Mouse (Mus musculus): ENCODE data around the gene Gnl1. TPM values are rescaled to one million over a fixed set of nuclear protein-coding genes. Genes with fewer than 3 reads are reported as not detected.
"Not testable (repeated sequence)": the region's sequence is repeated elsewhere in the genome, so short reads cannot be mapped to it uniquely, and the experiment has no call there.

Gene Gnl1
- total RNA-seq, 2 experiments from 2014 or later: 146 to 148 TPM

DNA sequence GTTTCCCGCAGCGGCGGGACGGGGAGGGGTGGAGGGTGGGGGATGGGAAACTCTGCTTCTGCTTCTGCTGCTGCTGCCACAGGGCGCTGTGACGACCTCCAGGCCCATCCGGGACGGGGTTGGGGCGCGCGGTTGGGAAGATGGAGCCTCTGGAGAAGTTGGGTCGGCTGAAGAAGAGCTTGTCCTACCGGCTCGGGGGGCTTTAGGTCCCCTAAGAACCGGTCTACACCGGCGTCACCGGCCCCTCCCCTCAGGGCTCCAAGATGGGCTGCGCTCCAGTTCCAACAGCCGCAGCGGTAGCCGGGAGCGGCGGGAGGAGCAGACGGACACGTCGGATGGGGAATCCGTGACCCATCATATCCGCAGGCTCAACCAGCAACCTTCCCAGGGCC lies 708 bp downstream of the Gnl1 start:
- DNase-seq (ENCODE audit: low spot score in 2 of 2): peak; percentile 41 to 52
- intact Hi-C loops (cut with DNase I): no loop called here

DNA sequence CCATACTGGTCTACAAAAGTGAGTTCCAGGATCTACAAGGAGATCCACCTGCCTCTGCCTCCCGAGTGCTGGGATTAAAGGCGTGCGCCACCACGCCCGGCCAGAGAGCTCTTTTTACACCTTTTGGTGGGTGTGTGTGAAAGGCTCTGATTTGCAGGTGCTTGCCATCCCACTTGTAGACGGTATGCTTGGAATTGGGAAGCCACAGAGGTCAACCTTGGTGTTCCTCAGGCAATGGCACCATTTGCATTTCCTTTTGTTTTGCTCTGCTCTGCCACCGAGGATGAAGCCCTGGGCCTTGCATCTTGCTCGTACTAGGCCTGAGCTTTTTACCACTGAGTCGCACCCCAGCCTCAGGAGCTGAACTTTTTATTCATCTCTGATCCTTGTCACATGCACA lies 2.1 kb downstream of the Gnl1 start:
- intact Hi-C loops (cut with DNase I): no loop called here

DNA sequence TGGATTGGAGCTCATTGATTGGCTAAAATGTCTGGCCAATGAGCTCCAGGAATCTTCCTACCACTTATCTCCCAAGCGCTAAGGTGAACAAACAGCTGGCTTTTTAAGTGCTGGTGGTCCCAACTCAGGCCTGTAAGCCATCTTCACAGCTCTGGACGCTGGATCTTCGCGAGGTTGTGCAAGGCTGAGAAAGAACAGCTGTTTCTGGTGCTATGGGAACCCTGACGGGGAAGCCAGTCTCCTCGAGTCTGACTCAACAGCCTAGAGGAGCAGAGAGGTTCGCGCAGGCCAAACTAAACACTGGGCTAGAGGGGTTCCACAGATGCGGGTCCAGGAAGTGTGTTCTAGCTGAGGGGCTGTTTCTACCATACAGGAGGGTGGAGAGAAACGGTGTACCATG lies 12.1 kb downstream of the Gnl1 start:
- intact Hi-C loops (cut with DNase I): loop anchor here (2.0 kb wide), 1 partner anchor 55 kb away; no protein-coding TSS in a partner anchor
- no peak for DNase-seq (ENCODE audit: low spot score in 2 of 2)

More for the DNA sequence above, 2.1 kb downstream of the Gnl1 start:
- no peak for DNase-seq (ENCODE audit: low spot score in 2 of 2)

DNA sequence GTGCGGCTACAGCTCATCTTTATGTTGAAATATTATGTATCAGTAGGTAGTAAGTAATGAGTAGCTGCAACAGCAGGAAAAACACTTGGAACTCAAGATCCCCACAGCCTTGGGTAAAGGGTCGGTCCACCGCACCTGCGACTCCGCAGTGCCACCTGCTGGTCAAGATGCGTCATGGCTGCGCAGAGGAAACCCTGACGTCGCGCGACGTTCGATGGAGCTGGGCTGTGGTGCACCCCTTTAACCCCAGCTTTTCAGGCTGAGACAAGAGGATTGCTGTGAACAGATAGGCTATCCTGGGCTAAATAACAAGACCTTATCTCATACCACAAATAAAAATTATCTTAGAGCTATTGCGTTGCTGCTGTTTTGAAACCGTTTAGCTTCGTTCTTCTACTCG lies 14.0 kb downstream of the Gnl1 start:
- intact Hi-C loops (cut with DNase I): loop anchor here (2.0 kb wide), 1 partner anchor 57 kb away; no protein-coding TSS in a partner anchor
- peak; percentile 83 to 84 for DNase-seq (ENCODE audit: low spot score in 2 of 2)

DNA sequence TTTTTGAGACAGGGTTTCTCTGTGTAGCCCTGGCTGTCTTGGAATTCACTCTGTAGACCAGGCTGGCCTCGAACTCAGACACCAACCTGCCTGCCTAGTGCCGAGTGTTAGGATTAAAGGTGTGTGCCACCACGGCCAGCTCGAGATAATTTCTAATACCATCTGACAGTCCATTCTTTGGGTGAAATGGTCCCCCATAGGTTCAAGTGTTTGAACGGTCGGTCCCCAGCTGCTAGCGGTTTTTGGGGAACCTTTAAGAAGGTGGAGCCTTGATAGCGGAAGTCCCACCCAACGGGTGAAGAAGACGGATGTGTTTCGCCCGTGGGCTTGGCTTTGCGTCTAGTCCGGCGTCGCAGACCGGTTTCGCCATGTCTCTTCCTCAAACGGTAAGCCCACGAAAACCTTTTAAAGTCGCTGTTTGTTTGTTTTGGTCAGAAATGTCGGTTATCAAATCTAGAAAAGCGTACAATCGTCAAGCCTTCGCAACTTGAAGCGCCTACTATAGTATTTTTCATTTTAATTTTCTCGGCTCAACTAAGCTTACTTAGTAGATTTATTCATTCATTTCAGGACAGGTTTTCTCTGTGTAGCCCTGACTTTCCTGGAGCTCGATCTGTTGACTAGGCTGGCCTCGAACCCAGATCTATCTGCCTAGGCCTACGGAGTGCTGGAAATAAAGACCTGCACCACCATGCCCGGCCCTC lies 14.7 kb downstream of the Gnl1 start:
- DNase-seq (ENCODE audit: low spot score in 2 of 2): peak; percentile 80 to 86
- intact Hi-C loops (cut with DNase I): no loop called here

DNA sequence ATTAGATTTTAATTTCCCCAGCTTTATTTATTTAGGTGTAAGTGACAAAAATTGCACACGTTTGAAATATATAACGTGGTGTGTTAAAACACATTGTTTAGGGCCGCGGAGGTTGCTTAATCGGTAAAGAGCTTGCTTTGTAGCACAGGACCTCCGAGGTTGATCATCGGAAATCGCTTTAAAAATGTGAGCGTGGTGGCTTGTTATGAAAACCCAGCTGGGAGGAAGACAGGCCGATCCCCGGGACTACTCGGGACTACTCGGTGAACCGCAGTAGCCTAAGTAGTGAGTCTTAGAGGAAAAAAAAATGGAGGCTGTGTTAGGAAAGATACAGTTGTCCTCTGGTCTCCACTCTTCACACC lies 15.2 kb downstream of the Gnl1 start:
- intact Hi-C loops (cut with DNase I): loop anchor here (5.0 kb wide), 2 partner anchors 117 to 197 kb away; partner anchors contain the start of gene H2-T3
- DNase-seq (ENCODE audit: low spot score in 2 of 2): no peak

DNA sequence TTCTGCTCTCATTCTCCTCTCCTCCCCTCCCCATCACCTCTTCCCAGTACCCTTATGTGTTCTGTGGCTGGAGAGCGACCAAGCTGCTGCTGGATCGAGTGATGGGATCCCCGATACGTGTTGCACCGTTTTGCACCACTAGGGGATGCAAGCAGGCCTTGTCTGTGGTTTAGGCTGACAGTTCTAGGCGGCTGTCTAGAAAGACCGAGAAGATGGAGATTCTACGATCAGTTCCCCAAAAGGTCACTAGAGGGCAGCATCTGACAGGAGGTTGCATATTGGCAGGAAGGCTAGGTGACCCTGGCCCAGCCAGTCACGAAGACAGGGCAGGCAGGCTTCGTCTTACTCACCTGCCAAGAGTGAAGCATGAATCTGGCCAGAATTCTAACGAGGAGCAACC lies 17.3 kb downstream of the Gnl1 start:
- intact Hi-C loops (cut with DNase I): loop anchor here (2.0 to 5.0 kb wide), 3 partner anchors 40 to 195 kb away; partner anchors contain the start of gene H2-T3
- peak; percentile 95 to 97 for DNase-seq (ENCODE audit: low spot score in 2 of 2)

DNA sequence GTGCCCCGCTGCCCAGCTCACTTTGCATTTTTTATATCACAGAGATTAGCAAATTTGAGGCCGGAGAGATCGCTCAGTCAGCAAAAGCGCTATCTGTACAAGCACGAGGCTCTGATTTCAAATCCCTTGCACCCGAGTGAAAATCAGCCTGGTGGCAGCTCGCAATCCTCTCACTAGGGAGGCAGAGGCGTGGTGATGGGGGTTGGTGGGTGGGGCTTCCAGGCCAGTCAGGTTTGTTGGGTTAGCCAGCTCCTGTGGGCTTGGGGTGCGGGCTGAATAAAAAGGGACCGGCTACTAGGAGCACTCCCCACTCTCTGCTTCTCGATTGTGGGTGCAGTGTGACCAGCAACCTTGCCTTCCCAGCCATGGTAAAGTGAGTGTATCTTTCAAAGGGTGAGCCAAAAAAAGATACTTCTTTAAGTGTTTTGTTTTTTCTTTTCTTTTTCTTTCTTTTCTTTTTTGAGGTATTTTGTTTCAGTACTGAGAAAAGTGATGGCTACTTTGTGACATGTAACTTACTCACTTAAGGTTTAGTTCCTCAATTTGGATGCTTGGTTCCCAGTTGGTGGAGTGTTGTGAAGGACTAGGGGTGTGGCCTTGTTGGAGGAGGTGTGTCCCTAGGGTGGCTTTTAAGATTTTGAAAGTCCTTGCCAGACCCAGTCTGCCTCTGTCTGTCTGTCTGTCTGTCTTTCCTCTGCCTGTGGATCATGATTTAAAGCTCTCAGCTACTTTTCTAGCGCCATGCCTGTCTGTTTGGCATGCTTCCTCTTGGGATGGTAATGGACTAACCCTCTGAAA lies 18.3 kb downstream of the Gnl1 start:
- DNase-seq (ENCODE audit: low spot score in 2 of 2): no peak
- intact Hi-C loops (cut with DNase I): loop anchor here (2.0 to 5.0 kb wide), 3 partner anchors 39 to 194 kb away; partner anchors contain the start of gene H2-T3

DNA sequence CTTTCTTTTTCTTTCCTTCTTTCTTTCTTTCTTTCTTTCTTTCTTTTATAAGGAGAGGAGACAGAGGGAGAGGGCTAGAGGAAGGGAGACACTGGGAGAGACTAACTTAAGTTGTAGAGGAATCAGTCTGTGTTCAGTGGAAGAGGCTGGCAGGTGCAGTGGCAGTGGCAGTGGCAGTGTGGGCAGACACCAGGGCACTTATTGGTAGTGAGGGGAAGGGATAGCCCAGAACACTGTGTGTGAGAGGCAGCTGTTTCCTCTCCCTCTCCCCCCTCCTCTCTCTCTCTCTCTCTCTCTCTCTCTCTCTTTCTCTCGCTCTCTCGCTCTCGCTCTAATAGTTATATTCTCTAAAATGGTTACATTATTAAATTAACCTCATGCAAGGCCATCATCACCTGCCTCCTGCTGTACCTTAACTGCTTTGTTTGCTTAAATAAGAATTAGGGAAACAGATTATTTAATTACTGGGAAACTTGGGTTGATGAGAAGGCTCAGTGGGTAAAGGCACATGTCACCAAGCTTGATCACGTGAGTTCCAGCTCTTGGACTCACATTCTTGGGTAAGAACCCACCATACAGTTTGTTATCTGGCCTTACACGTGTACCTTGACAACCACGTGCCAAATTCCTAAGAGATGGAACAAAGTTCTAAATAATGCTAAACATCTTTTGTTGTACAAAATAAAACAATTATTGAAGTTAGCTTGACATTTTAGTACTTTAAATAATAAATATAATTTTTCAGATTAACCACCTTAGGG lies 19.1 kb downstream of the Gnl1 start:
- intact Hi-C loops (cut with DNase I): loop anchor here (5.0 kb wide), 2 partner anchors 114 to 194 kb away; partner anchors contain the start of gene H2-T3
- no peak for DNase-seq (ENCODE audit: low spot score in 2 of 2)

DNA sequence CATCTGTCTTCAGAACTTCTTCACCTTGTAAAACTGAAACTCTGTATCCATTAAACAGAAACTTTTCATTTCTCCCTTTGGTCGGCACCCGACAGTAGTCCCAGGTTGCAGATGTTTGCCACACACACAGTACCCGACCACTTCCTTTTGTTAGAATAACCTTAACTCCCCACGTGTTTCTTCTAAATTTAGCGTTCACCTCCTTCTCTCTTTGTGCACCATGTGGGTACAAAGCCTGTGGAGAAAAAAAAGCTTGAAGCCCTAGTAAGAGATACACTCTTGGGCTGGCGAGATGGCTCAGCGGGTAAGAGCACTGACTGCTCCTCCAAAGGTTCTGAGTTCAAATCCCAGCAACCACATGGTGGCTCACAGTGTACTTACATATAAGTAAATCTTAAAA lies 19.7 kb downstream of the Gnl1 start:
- no peak for DNase-seq (ENCODE audit: low spot score in 2 of 2)
- intact Hi-C loops (cut with DNase I): loop anchor here (5.0 kb wide), 2 partner anchors 113 to 193 kb away; partner anchors contain the start of gene H2-T3

DNA sequence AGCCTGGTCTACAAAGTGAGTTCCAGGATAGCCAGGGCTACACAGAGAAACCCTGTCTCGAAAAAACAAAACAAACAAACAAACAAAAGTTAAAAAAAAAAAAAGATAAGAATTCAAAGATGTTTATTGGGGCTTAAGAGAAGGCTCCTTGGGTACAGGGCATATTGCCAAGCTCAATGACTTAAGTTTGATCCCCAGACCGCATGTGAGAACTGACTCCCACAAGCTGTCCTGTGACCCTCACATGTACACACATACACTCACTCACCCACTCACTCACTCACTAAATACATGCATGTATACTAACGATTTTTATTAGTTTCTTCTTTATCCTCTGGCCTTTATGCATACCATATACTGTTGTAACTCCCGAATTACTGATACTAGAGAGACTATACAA lies 20.7 kb downstream of the Gnl1 start:
- intact Hi-C loops (cut with DNase I): no loop called here
- DNase-seq (ENCODE audit: low spot score in 2 of 2): no peak

DNA sequence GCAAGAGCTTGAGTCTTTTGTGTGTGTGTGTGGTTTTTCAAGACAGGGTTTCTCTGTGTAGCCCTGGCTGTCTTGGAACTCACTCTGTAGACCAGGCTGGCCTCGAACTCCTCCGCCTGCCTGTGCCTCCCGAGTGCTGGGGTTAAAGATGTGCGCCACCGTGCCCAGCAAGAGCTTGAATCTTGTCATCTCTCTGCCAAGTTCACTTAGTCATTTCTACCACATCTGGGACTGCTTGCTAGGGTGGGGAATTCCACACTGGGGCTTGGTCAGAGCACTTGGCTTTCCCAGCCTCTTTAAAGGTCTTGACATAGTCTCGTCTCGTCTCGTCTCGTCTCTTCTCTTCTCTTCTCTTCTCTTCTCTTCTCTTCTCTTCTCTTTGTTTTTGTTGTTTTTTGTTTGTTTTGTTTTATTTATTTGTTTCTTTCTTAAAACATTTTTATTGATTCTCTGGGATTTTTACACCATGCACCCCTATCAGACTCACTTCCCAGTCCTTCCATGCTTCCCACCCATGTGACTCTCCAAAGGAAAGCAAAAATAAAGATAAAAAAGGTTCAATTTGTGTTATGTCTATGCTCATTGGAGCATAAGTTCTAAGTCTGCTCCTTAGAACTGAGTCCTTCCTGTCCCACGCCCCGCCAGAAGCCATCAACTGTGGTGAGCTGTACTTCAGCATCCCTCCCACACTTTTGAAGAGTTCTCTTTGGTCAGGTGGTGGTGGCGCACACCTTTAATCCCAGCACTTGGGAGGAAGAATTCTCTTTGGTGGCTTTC lies 21.7 kb downstream of the Gnl1 start:
- intact Hi-C loops (cut with DNase I): no loop called here
- no peak for DNase-seq (ENCODE audit: low spot score in 2 of 2)

DNA sequence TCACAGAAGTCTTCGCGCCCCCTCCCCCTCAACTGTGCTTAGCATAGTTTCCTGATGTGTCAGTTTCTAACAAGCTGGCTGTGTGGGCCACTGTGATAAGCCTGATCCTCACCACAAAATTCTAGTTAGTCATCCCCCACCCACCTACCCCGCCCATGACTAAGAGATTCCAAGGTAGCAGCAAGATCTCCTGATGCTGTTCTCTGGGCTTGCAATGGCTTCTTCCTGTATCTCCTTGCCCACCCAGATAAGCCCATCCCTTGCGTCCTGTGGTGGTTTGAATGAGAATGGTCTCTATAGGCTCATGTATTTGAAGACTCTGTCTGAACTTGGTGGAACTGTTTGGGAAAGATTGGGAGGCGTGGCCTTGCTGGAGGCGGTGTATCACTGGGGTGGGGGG lies 22.3 kb downstream of the Gnl1 start:
- DNase-seq (ENCODE audit: low spot score in 2 of 2): no peak
- intact Hi-C loops (cut with DNase I): no loop called here

DNA sequence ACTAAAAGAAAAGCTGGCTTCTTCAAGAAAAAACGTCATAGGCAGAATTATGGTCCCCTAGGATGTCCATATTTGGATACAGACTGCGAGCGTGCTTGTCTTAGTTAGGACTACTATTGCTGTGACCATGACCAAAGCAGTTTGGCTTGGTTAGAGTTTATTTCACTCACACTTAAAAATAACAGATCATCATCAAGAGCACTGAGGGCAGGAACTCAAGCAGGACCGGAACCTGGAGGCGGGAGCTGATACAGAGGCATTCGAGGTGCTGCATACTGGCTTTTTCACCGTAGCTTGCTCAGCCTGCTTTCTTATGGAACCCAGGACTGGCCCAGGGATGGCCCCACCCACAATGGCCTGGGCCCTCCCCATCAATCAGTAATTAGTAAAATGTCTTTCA lies 23.7 kb downstream of the Gnl1 start:
- intact Hi-C loops (cut with DNase I): no loop called here
- no peak for DNase-seq (ENCODE audit: low spot score in 2 of 2)

DNA sequence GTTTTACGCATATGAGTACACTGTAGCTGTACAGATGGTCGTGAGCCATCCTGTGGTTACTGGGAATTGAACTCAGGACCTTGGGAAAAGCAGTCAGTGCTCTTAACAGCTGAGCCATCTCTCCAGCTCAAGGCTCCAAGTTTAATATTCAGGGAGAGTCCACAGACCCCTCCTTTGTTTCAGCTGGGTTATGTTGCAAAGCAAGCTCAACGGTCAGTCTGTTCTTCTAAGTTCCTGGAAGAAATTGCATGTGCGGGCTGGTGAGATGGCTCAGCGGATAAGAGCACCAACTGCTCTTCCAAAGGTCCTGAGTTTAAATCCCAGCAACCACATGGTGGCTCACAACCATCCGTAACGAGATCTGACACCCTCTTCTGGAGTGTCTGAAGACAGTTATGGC lies 24.8 kb downstream of the Gnl1 start:
- intact Hi-C loops (cut with DNase I); DNase-seq (ENCODE audit: low spot score in 2 of 2): not testable (repeated sequence)

DNA sequence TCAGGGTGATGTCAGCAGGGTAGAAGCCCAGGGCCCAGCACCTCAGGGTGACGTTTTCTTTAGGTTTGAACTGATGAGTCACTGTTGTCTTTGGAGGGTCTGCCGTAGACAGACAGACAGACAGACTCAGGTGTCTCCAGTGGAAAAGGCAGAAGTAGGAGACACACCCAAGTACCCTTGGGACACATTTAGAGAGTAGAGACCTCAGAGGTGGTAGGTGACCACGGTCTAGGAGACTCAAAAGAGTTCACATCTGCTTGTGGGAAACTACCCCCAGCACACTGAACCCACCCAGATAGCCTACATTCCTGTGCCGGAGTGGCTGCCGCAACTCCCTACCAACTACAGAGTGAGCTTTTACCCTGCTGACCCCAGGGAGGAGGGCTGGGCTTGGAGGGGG lies 35.3 kb downstream of the Gnl1 start:
- intact Hi-C loops (cut with DNase I): no loop called here
- no peak for DNase-seq (ENCODE audit: low spot score in 2 of 2)

DNA sequence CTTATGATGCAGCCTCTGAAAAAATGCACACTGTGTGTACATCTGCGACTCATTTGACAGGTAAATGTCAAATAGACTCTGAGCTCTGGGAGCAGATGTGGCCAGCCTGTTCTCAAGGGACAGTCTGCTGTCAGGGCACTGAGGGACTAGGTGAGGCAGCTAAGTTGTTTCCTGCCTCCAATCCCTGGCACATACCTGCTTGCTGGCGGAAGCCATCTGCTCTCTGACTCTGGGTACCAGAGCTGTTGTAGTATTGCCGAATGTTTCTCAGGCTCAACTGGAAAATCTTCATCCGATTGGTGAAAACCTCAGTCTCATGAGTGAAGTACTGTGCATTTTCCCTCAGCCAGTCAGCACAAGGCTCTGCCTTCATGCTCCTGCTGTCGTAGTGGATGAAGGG lies 37.4 kb downstream of the Gnl1 start:
- DNase-seq (ENCODE audit: low spot score in 2 of 2): no peak
- intact Hi-C loops (cut with DNase I): no loop called here

DNA sequence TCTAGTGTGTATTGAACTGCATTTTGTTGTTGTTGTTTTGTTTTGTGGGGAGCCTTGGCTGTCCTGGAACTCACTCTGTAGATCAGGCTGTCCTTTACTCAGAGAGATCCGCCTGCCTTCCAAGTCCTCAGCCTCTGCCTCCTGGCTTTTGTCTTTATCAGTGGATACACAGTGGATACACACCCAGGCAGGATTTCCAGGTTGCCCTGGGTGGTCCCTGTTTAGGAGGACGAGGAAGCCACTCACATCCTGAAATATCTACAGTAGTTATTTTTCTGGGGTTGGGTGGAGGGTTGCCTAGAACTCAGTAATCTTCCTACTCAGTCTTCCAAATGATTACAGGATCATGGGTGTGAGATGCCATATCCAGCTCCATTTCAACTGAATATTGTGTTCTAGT lies 39.3 kb downstream of the Gnl1 start:
- intact Hi-C loops (cut with DNase I): no loop called here

DNA sequence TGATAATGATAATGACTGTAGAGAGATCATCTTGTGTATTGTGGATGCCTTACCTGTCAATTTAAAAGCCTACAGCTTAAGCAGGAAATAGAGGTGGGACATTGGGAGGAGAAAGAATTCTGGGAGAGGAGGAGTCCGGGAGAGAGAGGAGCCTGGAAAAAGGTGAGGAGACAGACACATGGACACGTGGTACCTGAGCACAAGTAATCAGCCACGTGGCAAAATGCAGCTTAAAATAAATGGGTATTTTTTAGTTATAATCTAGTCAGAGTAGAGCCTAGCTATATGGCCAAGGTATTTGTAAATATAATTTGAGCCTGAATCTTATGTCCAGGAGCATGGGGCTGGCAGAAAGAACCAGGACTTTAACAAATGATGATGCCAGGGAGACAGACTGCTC lies 39.9 kb downstream of the Gnl1 start:
- intact Hi-C loops (cut with DNase I): no loop called here
- no peak for DNase-seq (ENCODE audit: low spot score in 2 of 2)

More for the DNA sequence above, 39.3 kb downstream of the Gnl1 start:
- DNase-seq (ENCODE audit: low spot score in 2 of 2): no peak

All from left cerebral cortex, postnatal 14 days (tissue).